Comparison of ENCODE assay signal across 18 mouse cellular contexts in the genomic region with DNA sequence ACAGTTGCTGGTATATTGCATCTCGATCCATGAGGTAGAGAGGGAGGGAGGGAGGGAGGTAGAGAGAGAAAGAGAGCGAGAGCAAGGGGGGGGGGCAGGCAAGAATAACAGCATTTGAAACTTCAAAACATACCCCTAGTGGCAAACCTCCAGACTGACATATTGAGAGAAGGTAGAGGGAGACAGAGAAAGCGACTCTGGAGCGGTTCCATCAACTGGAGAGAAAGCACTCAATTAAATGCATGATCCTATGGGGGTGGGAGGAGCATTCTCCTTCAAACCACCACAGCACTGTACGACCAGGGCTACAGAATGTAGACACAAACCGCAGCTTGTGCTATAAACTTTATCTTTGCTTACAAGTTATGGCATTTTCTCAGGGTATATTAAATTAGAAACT.
"Had no signal": no experiment of that assay in that cellular context is flagged by ENCODE, and none has a peak within 500 bp of the region (broad histone marks: within the 10 kb centered on the region; RNA-seq: fewer than 3 reads in every experiment).

No protein-coding gene starts in this region.

- DNase-seq: kidney, adult 11 months; kidney, adult 9 months; kidney, postnatal 25 days; left cerebral cortex, postnatal 4 days; liver, postnatal 0 days; lung, embryonic 14.5 days; midbrain, embryonic 14.5 days; right cerebral cortex, adult 18-20 months; right cerebral cortex, postnatal 14 days; right cerebral cortex, postnatal 4 days; thymus, adult 2 months; thymus, postnatal 25 days had no signal

- H3K36me3 ChIP-seq: limb, embryonic 12.5 days; limb, embryonic 15.5 days had no signal

- H3K4me1 ChIP-seq: limb, embryonic 12.5 days; limb, embryonic 15.5 days had no signal

- H3K4me3 ChIP-seq: limb, embryonic 12.5 days; limb, embryonic 15.5 days had no signal

- H3K27me3 ChIP-seq: limb, embryonic 12.5 days; limb, embryonic 15.5 days had no signal

- H3K27ac ChIP-seq: kidney, postnatal 0 days; limb, embryonic 12.5 days; limb, embryonic 15.5 days; liver, embryonic 14.5 days; macrophage; stomach, postnatal 0 days had no signal
